8 mouse cellular contexts compared by ENCODE assay signal in the genomic region with DNA sequence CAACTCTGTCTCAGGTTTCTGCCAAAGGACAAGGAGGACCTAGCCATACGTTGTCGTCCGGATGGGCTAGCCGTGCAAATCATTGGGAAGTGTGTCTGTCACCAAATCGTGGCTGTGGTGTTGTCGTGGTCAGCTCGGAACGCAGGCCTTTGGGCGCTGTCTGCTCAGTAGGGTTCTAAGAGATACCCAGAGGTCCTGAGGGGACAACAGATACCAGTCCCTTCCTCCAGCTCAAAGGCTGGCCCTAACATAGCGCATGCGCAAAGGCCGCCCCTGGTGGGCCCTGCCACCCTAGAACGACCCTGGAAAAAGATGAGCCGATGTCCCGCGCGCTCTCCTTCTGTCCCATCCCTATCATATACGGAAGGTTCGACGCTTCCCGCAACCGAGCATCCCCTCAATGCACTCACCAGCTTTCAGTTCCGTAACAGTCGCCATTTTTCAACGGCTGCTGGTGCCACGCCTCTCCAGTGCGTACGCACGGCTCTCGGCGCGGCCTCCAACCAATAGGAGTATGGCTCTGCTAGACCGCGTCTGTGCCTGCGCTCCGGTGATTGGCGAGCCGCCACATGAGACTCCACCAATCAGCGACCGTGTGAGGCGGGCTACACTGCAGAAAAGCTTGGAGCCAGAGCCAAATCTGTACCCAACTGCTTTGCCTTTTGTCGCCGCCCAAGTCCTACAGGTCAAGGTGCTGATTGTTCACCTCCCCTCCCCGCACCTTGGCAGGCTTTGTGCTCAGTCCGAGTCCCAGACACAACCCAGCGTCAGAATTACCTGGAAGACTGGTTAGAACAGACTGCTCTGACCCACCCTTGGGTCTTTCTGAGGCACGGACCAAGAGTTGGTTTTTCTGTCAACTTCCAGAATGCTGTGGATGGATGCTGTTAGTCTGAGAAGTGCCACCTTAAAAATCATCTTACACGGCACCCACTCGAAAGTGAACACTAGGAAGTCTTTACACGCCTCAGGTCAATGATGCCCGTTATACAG. TPM values are rescaled to one million over a fixed set of nuclear protein-coding genes. Genes with fewer than 3 reads are reported as not detected.
DNase-seq lines count a peak whose midpoint lies in the region; ATAC-seq and TF ChIP-seq lines count a peak whose summit lies in the region.

Fopnl (minus strand) TSS at position 522 of the 993 bp plus-strand sequence.

- peak within 1 kb of the TSS; percentile 70 for H3K4me2 ChIP-seq in embryonic facial prominence, embryonic 13.5 days
- H3K4me2 ChIP-seq in limb, embryonic 12.5 days: peak within 1 kb of the TSS; percentile 69
- H3K4me2 ChIP-seq in midbrain, embryonic 15.5 days: peak within 1 kb of the TSS; percentile 70

- DNase-seq in 3134 (ENCODE audit: extremely low read depth, insufficient read length, low spot score): peak; percentile 97
- peak; percentile 98 to 99 for DNase-seq in adrenal gland, postnatal 36 days
- peak; percentile 97 to 98 for DNase-seq in heart, adult 18-20 months
- DNase-seq in kidney, adult 2 months: peak; percentile 99
- DNase-seq in spleen, adult 2 months (ENCODE audit: low read depth in 1 of 2, low spot score in 2 of 2): peak; percentile 93 to 95

- H3K4me1 ChIP-seq in embryonic facial prominence, embryonic 13.5 days: peaks cover 12% of the 10 kb centered on the region
- H3K4me1 ChIP-seq in kidney, adult 2 months (ENCODE audit: control insufficient read depth, insufficient read depth, low read length): peaks cover 3% of the 10 kb centered on the region; the same call in 1 of the 2 replicates
- peaks cover 15% of the 10 kb centered on the region for H3K4me1 ChIP-seq in limb, embryonic 12.5 days (replicated peaks)
- H3K4me1 ChIP-seq in midbrain, embryonic 15.5 days: peaks cover 17% of the 10 kb centered on the region
- no peaks in the 10 kb centered on the region; the same call in 1 of the 2 replicates for H3K4me1 ChIP-seq in spleen, adult 2 months (ENCODE audit: control insufficient read depth, insufficient read depth, insufficient read length)

- 4% methylated on average over 51 of the region's 51 CpGs for WGBS in embryonic facial prominence, embryonic 13.5 days
- WGBS in kidney, adult 2 months: 3% methylated on average over 51 of the region's 51 CpGs
- 5% methylated on average over 51 of the region's 51 CpGs for WGBS in limb, embryonic 12.5 days
- WGBS in midbrain, embryonic 15.5 days: 4% methylated on average over 51 of the region's 51 CpGs
- WGBS in spleen, adult 2 months: under 1% methylated on average over 51 of the region's 51 CpGs

- H3K27me3 ChIP-seq in embryonic facial prominence, embryonic 13.5 days: no peaks in the 10 kb centered on the region
- no peaks in the 10 kb centered on the region for H3K27me3 ChIP-seq in kidney, adult 2 months (replicated peaks; ENCODE audit: control insufficient read depth, insufficient read depth, low read length)
- peaks cover 6% of the 10 kb centered on the region; the same call in 1 of the 2 replicates for H3K27me3 ChIP-seq in limb, embryonic 12.5 days
- no peaks in the 10 kb centered on the region; the same call in 1 of the 2 replicates for H3K27me3 ChIP-seq in midbrain, embryonic 15.5 days (replicated peaks)
- no peaks in the 10 kb centered on the region for H3K27me3 ChIP-seq in spleen, adult 2 months (ENCODE audit: control insufficient read depth, insufficient read depth, low read length)

- no peaks in the 10 kb centered on the region for H3K9me3 ChIP-seq in embryonic facial prominence, embryonic 13.5 days
- no peaks in the 10 kb centered on the region for H3K9me3 ChIP-seq in limb, embryonic 12.5 days
- H3K9me3 ChIP-seq in midbrain, embryonic 15.5 days: no peaks in the 10 kb centered on the region

- TF ChIP-seq POLR2A in kidney, adult 2 months (IDR thresholded peaks at IDR 0.05; ENCODE audit: low read depth, low read length): peak; percentile 57
- TF ChIP-seq POLR2A in spleen, adult 2 months (IDR thresholded peaks at IDR 0.05; ENCODE audit: low read depth, low read length): peak; percentile 47

- H3K4me3 ChIP-seq in embryonic facial prominence, embryonic 13.5 days: peak within 1 kb of the TSS; percentile 77
- peak within 1 kb of the TSS; percentile 72 for H3K4me3 ChIP-seq in kidney, adult 2 months (ENCODE audit: insufficient read depth, low read depth, low read length)
- H3K4me3 ChIP-seq in limb, embryonic 12.5 days (replicated peaks): peak within 1 kb of the TSS; percentile 79
- peak within 1 kb of the TSS; percentile 76 for H3K4me3 ChIP-seq in midbrain, embryonic 15.5 days
- peak within 1 kb of the TSS; percentile 71 for H3K4me3 ChIP-seq in spleen, adult 2 months (ENCODE audit: extremely low read depth, insufficient read depth, insufficient read length)

- ATAC-seq in embryonic facial prominence, embryonic 13.5 days (ENCODE audit: insufficient number of reproducible peaks, insufficient read depth, low FRiP score, low TSS enrichment, low read depth): peak; percentile 100
- ATAC-seq in limb, embryonic 12.5 days (ENCODE audit: insufficient number of reproducible peaks, insufficient read depth, low FRiP score, low TSS enrichment, low read depth): peak; percentile 100
- ATAC-seq in midbrain, embryonic 15.5 days (replicated peaks): peak; percentile 100

- peaks cover 15% of the 10 kb centered on the region for H3K36me3 ChIP-seq in embryonic facial prominence, embryonic 13.5 days
- no peaks in the 10 kb centered on the region for H3K36me3 ChIP-seq in kidney, adult 2 months (ENCODE audit: control insufficient read depth, insufficient read depth, low read length)
- H3K36me3 ChIP-seq in limb, embryonic 12.5 days: peaks cover 18% of the 10 kb centered on the region
- H3K36me3 ChIP-seq in midbrain, embryonic 15.5 days (replicated peaks): peaks cover 8% of the 10 kb centered on the region; the same call in 1 of the 2 replicates
- H3K36me3 ChIP-seq in spleen, adult 2 months (ENCODE audit: control insufficient read depth, insufficient read depth, low read length): peaks cover 4% of the 10 kb centered on the region; the same call in 1 of the 2 replicates

- H3K9ac ChIP-seq in embryonic facial prominence, embryonic 13.5 days: peak within 1 kb of the TSS; percentile 84
- H3K9ac ChIP-seq in limb, embryonic 12.5 days (replicated peaks): peak within 1 kb of the TSS; percentile 81
- peak within 1 kb of the TSS; percentile 85 for H3K9ac ChIP-seq in midbrain, embryonic 15.5 days

- peak within 1 kb of the TSS; percentile 71 for H3K27ac ChIP-seq in embryonic facial prominence, embryonic 13.5 days
- H3K27ac ChIP-seq in kidney, adult 2 months (ENCODE audit: insufficient read depth, low read depth, low read length): peak within 1 kb of the TSS; percentile 49
- H3K27ac ChIP-seq in limb, embryonic 12.5 days: peak within 1 kb of the TSS; percentile 79
- peak within 1 kb of the TSS; percentile 91 for H3K27ac ChIP-seq in midbrain, embryonic 15.5 days
- H3K27ac ChIP-seq in spleen, adult 2 months (ENCODE audit: insufficient read depth, low read length): peak within 1 kb of the TSS; percentile 87

- no peak for TF ChIP-seq CTCF in kidney, adult 2 months (conservative IDR thresholded peaks at IDR 0.05; ENCODE audit: insufficient read depth, insufficient read length, low read depth, low read length)
- no peak for TF ChIP-seq CTCF in spleen, adult 2 months (IDR thresholded peaks at IDR 0.05; ENCODE audit: extremely low read depth, insufficient read depth, insufficient read length, insufficient replicate concordance)

RNA-seq across cellular contexts. Expression of gene Fopnl, which starts in this region (rescaled TPM):
- 10 to 100 TPM; 51.8 to 63.2 TPM for total RNA-seq in adrenal gland, postnatal 36 days (2021)
- 178 and 193 TPM in 2 replicates for polyA plus RNA-seq in embryonic facial prominence, embryonic 13.5 days (2015; fragmentation: Nextera tagmentation; extraction: Ambion mirVana)
- total RNA-seq in heart, adult 18-20 months (2021): 10 to 100 TPM; 59.7 to 66.6 TPM
- 32.4 and 34.6 TPM in 2 replicates for polyA plus RNA-seq in kidney, adult 2 months (2012; rRNA removed)
- polyA plus RNA-seq in limb, embryonic 12.5 days (2016; fragmentation: Nextera tagmentation; extraction: Ambion mirVana): 171 and 174 TPM in 2 replicates
- polyA plus RNA-seq in midbrain, embryonic 15.5 days (2015; fragmentation: Nextera tagmentation; extraction: Ambion mirVana): 188 and 198 TPM in 2 replicates
- 17.1 and 20.3 TPM in 2 replicates for polyA plus RNA-seq in spleen, adult 2 months (2012; rRNA removed)

Comparison
In these comparisons a context has a peak if more than half of its experiments do, and no peak if none do; other contexts are left out.
1. Peak in every context shown above with its lines: DNase-seq, ATAC-seq, H3K4me3 ChIP-seq and H3K27ac ChIP-seq.